Comparison of ENCODE assay signal across 14 mouse cellular contexts in the genomic region with DNA sequence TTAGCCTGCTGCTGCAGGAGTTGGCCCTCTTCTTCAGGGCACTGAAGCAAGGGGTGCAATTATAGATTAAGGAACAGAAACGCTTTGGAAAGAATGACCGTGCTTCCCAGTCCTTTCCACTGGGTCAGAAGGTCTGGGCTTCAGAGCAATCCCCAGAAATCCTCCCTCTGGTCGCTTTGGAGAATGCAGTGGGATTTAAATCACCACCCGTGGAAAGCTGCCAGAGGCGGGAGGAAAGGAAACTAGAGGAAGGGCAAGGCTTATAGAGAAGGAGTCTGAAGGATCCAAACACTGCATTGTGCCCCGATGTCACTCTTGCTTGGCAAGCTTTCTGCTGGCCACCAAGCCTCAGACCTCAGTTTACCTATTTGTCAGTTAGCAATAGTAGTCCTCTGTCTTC.
DNase-seq lines count a peak whose midpoint lies in the region; ATAC-seq and TF ChIP-seq lines count a peak whose summit lies in the region.
"Had no signal": no experiment of that assay in that cellular context is flagged by ENCODE, and none has a peak within 500 bp of the region (broad histone marks: within the 10 kb centered on the region; RNA-seq: fewer than 3 reads in every experiment).

No protein-coding gene starts in this region.

- no peaks in the 10 kb centered on the region for H3K27me3 ChIP-seq in heart, postnatal 0 days (ENCODE audit: control insufficient read depth, insufficient read depth, low read length)
- no peaks in the 10 kb centered on the region for H3K27me3 ChIP-seq in heart, embryonic 10.5 days (ENCODE audit: insufficient read depth, poor library complexity, severe bottlenecking)
- H3K27me3 ChIP-seq in limb, embryonic 14.5 days (ENCODE audit: control insufficient read depth, insufficient read depth, low read length): no peaks in the 10 kb centered on the region
- H3K27me3 ChIP-seq in limb, embryonic 10.5 days (ENCODE audit: low read depth, poor library complexity, severe bottlenecking): no peaks in the 10 kb centered on the region
- H3K27me3 ChIP-seq: liver, embryonic 15.5 days; neural tube, embryonic 15.5 days had no signal

- H3K9ac ChIP-seq in heart, postnatal 0 days (replicated peaks; ENCODE audit: low read depth, low read length): no peak overlapping the region
- H3K9ac ChIP-seq in limb, embryonic 14.5 days (ENCODE audit: low read depth, low read length, severe bottlenecking): no peak overlapping the region
- H3K9ac ChIP-seq: liver, embryonic 15.5 days; neural tube, embryonic 15.5 days had no signal

- H3K4me1 ChIP-seq in heart, postnatal 0 days (ENCODE audit: control insufficient read depth, insufficient read depth): no peaks in the 10 kb centered on the region
- 0 out of 2 replicates have a peak, but pooled peaks cover 7% of the 10 kb centered on the region for H3K4me1 ChIP-seq in heart, embryonic 10.5 days
- H3K4me1 ChIP-seq in limb, embryonic 14.5 days (ENCODE audit: control insufficient read depth, insufficient read depth, low read length): no peaks in the 10 kb centered on the region; the same call in 1 of the 2 replicates
- no peaks in the 10 kb centered on the region; the same call in 1 of the 2 replicates for H3K4me1 ChIP-seq in limb, embryonic 10.5 days
- H3K4me1 ChIP-seq: liver, embryonic 15.5 days had no signal

- no peak for TF ChIP-seq EP300 in heart, postnatal 0 days (IDR thresholded peaks at IDR 0.05; ENCODE audit: low read depth)

- H3K4me3 ChIP-seq in heart, postnatal 0 days (ENCODE audit: low read depth, low read length): no peak overlapping the region
- H3K4me3 ChIP-seq in heart, embryonic 10.5 days: no peak overlapping the region
- H3K4me3 ChIP-seq in limb, embryonic 14.5 days (replicated peaks; ENCODE audit: low read length): no peak overlapping the region
- H3K4me3 ChIP-seq in limb, embryonic 10.5 days: no peak overlapping the region
- H3K4me3 ChIP-seq: left cerebral cortex, adult 2 months; liver, embryonic 15.5 days; neural tube, embryonic 15.5 days had no signal

- peaks cover 3% of the 10 kb centered on the region; the same call in 1 of the 2 replicates for H3K9me3 ChIP-seq in heart, postnatal 0 days (replicated peaks; ENCODE audit: control insufficient read depth, low read length)
- no peaks in the 10 kb centered on the region for H3K9me3 ChIP-seq in heart, embryonic 10.5 days
- no peaks in the 10 kb centered on the region for H3K9me3 ChIP-seq in limb, embryonic 14.5 days (ENCODE audit: control insufficient read depth, low read length)
- no peaks in the 10 kb centered on the region for H3K9me3 ChIP-seq in limb, embryonic 10.5 days (replicated peaks)
- H3K9me3 ChIP-seq: liver, embryonic 15.5 days; neural tube, embryonic 15.5 days had no signal

- DNase-seq in heart, postnatal 0 days (ENCODE audit: low spot score): peak; percentile 17
- no peak for DNase-seq in heart, embryonic 10.5 days (ENCODE audit: low spot score)
- peak; percentile 3 for DNase-seq in limb, embryonic 14.5 days (ENCODE audit: low spot score)
- DNase-seq in limb, embryonic 10.5 days (ENCODE audit: low spot score): no peak
- peak; percentile 22 for DNase-seq in right cerebral cortex, postnatal 4 days
- no peak for DNase-seq in right cerebral cortex, postnatal 14 days
- DNase-seq in left cerebral cortex, adult 18-20 months (ENCODE audit: low spot score in 2 of 2): no peak
- DNase-seq: cerebellum, adult 18-20 months; gastrocnemius, postnatal 36 days; spleen, adult 18-20 months had no signal

- no peaks in the 10 kb centered on the region for H3K36me3 ChIP-seq in heart, postnatal 0 days (replicated peaks; ENCODE audit: control insufficient read depth, insufficient read depth, low read length)
- H3K36me3 ChIP-seq in heart, embryonic 10.5 days: no peaks in the 10 kb centered on the region
- no peaks in the 10 kb centered on the region for H3K36me3 ChIP-seq in limb, embryonic 14.5 days (ENCODE audit: control insufficient read depth, insufficient read depth, low read length)
- H3K36me3 ChIP-seq in limb, embryonic 10.5 days: no peaks in the 10 kb centered on the region
- H3K36me3 ChIP-seq: liver, embryonic 15.5 days had no signal

- H3K4me2 ChIP-seq in heart, postnatal 0 days (ENCODE audit: low read depth, low read length): no peak overlapping the region
- H3K4me2 ChIP-seq in limb, embryonic 14.5 days (replicated peaks; ENCODE audit: low read depth, low read length, severe bottlenecking): no peak overlapping the region
- H3K4me2 ChIP-seq: liver, embryonic 15.5 days; neural tube, embryonic 15.5 days had no signal

- no peak for ATAC-seq in heart, postnatal 0 days (ENCODE audit: insufficient read depth, low read depth)
- ATAC-seq in limb, embryonic 14.5 days (ENCODE audit: low FRiP score, low read depth): no peak
- ATAC-seq: intestine, embryonic 16.5 days had no signal

- no peak for TF ChIP-seq POLR2A in limb, embryonic 14.5 days (IDR thresholded peaks at IDR 0.05; ENCODE audit: borderline replicate concordance, extremely low read depth, insufficient read depth, insufficient read length)

- no peak for TF ChIP-seq CTCF in heart, postnatal 0 days (IDR thresholded peaks at IDR 0.05; ENCODE audit: low read depth)

- H3K27ac ChIP-seq in heart, postnatal 0 days (ENCODE audit: low read depth): no peak overlapping the region
- H3K27ac ChIP-seq in heart, embryonic 10.5 days: no peak overlapping the region
- H3K27ac ChIP-seq in limb, embryonic 14.5 days (replicated peaks; ENCODE audit: low read depth, low read length): no peak overlapping the region
- H3K27ac ChIP-seq in limb, embryonic 10.5 days: no peak overlapping the region
- H3K27ac ChIP-seq: left cerebral cortex, adult 2 months; liver, embryonic 15.5 days; neural tube, embryonic 15.5 days had no signal

- 45% methylated on average over 6 of the region's 6 CpGs for WGBS in heart, postnatal 0 days
- 49% methylated on average over 6 of the region's 6 CpGs for WGBS in heart, embryonic 10.5 days
- 60% methylated on average over 6 of the region's 6 CpGs for WGBS in limb, embryonic 14.5 days
- 65% methylated on average over 6 of the region's 6 CpGs for WGBS in limb, embryonic 10.5 days

Comparison
In these comparisons a context has a peak if more than half of its experiments do, and no peak if none do; other contexts are left out.
1. DNase-seq: peak in heart, postnatal 0 days (single experiment), limb, embryonic 14.5 days (single experiment) and right cerebral cortex, postnatal 4 days (single experiment); none in heart, embryonic 10.5 days (single experiment), limb, embryonic 10.5 days (single experiment), right cerebral cortex, postnatal 14 days (single experiment) and left cerebral cortex, adult 18-20 months (0 of 2).